Mouse (Mus musculus) CH12.LX (cell line): ENCODE data around the gene Fam241b.

Source experiments
- CTCF ChIP-seq, 2 experiments: IDR thresholded peaks in 1 of 2; conservative IDR thresholded peaks in 1 of 2; 2 replicates each; pipeline ENCODE4 v1.5.1; 2011 to 2012; ENCODE audit warnings: low read depth in 2 of 2, low read length in 2 of 2, improper control_type of control experiment in 1 of 2, inconsistent platforms in 1 of 2, mild to moderate bottlenecking in 1 of 2, moderate library complexity in 1 of 2
- MAZ ChIP-seq: IDR thresholded peaks from 2 replicates; pipeline ENCODE4 v1.6.1; 2012; ENCODE audit warnings: low read depth, mild to moderate bottlenecking, inconsistent platforms, low read length, improper control_type of control experiment, moderate library complexity
- POLR2AphosphoS2 ChIP-seq: IDR thresholded peaks from 2 replicates; pipeline ENCODE4 v1.6.1; 2011; ENCODE audit warnings: low read depth, low read length, improper control_type of control experiment
- ZC3H11A ChIP-seq: IDR thresholded peaks from 2 replicates; pipeline ENCODE4 v1.6.1; 2012; ENCODE audit warnings: low read depth, mild to moderate bottlenecking, inconsistent platforms, low read length, improper control_type of control experiment

- TF ChIP-seq ZC3H11A (no peak), MAZ (no peak), CTCF (conservative IDR thresholded peaks at IDR 0.05 in 1 of 2, IDR thresholded peaks at IDR 0.05 in 1 of 2; ENCODE audit: low read depth in 2 of 2, low read length in 2 of 2) (no peak), POLR2AphosphoS2 (no peak)
Measured at GRCm38 (mm10) chr10:62145957-62146356, 2.2 kb upstream of the Fam241b start.
